Mouse (Mus musculus) cerebellum, adult (tissue): ENCODE results near the gene Fas.

ENCODE experiments used
- ATAC-seq: cut with Nextera tagmentation; 2 replicates; pipeline ENCODE4 v1.9.2; 2017; ENCODE audit warnings: mild to moderate bottlenecking, moderate library complexity, mixed read lengths; ENCODE audit not compliant: insufficient number of reproducible peaks, low FRiP score, low TSS enrichment

Fas gene

DNA sequence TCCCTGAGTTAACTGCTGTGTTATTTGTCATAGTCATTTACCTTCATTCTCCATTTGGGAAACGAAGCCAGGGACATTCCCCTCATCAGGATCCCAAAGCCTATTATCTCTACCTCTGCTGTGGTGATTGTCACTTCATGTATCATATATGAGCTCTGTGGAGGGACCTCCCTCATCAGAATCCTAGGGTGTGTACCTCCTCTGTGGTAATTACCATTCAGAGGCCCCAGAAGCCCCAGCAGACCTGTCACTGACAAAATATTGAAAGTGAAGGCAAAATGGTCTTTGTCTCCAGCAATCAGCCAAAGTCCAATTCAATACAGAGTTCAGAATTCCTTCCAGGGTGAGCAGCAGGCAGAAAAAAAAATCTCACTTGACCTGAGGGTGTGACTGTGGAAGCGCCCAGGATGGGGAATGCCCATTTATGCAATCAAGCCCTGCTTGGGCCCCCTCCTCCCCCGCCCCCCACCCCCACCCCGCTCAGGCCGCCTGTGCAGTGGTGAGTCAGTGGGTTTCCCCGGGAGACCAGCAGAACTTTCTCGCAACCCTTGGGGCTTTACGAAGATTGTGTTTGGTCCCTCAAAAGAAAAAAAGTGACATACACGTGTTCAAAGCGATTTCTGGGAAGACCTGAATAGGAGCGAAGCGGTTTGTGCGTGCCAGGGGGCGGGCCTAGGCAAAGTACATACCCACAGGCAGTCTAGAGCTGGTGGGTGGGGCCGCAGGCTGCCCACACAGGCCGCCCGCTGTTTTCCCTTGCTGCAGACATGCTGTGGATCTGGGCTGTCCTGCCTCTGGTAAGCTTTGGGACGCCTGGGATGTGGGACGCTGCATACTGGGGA lies at the start of gene Fas:
TSS of gene Fas (plus strand) at position 719 of the 842 bp plus-strand sequence.
- ATAC-seq, result no peak

DNA sequence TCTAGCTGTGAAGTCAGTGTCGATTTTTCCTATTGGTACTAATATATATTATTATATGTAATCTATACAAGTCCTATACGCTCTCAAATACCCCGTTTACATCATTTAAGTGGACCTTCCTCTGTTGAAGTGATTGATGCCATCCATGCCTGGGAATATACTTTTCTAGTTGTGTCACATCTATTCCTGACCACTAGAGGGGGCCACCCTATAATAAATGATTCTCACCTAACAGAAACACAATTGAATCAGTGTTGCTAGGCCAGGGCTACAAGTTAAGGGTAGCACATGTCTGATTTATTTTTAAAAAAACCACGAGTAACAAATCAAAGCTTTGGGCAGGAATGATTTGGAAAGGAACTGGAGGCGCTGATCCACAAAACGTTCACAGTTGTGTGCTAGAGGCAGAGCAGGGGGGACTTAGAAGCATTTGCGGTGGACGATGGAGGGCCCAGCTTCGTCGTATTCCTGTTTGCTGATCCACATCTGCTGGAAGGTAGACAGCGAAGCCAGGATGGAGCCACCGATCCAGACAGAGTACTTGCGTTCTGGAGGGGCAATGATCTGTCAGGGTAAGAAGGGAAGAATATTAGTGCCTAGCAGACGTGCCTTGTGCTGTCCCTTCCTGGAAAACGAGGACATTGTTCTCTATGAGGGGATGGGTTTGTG lies 49.1 kb upstream of the Fas start:
- ATAC-seq, result no peak

DNA sequence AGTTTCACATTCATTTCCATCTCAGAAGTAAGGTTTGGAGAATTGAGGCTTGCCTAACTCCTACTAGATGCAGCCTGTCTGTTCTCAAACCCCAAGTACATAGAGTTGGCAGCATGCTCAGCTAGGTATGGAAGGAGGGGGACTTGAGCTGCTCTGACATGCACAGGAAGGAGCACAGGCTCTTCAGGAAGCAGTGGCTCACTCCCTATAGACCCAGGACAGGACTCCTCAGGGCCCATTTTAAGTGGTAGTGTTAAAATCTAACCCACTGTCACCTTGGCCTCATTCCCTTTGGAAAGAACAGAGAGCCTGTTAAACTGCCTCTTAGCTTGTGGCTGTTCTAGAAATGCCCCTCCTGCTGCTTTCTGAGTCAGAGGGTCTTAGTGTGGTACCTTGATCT lies 47.5 kb upstream of the Fas start:
- no peak for ATAC-seq

DNA sequence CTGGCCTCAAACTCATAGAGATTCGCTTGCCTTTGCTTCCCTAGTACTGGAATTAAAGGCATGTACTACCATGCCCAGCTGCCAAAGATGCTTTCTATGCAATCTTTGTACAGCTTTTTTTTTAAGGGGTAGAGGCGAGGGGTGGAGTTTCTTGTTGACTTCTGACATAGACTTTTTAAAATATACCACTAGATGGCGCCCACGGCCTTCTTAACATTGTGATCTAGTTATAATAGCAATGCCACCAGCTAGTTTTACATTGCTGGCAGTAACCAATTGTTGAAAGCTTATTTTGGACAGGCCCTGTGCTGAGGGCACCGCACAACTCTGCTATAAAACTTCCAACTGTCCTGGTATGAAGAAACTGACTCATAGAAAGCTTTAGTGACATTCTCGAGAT lies 46.4 kb upstream of the Fas start:
- ATAC-seq, result peak; percentile 41; the same call in 1 of the 2 replicates

- ATAC-seq, result no peak
Observed at GRCm38 (mm10) chr19:34248558-34248957, 41.9 kb upstream of the Fas start.

DNA sequence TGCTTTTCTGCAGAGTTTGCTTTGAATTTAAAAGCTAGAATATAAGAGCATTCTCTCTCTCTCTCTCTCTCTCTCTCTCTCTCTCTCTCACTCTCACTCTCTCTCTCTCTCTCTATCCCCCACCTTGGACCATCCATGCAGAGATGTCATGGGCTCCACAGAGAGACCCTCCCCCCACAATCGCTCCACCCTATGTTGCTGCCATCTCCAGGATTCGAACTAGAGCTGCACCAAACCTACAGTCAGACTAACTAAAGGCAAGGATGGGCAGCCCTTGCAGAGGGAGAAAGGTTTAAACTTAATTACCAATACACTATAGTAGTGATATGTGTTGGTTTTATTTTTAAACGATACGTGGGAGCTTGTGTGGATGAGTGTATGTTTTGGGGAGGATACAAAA lies 39.8 kb upstream of the Fas start:
- ATAC-seq, result no peak

GRCm38 (mm10) chr19:34251900-34252299 lies 38.6 kb upstream of the Fas start:
- ATAC-seq, result no peak

- ATAC-seq, result no peak
Observed at GRCm38 (mm10) chr19:34252450-34252849, 38.0 kb upstream of the Fas start.

DNA sequence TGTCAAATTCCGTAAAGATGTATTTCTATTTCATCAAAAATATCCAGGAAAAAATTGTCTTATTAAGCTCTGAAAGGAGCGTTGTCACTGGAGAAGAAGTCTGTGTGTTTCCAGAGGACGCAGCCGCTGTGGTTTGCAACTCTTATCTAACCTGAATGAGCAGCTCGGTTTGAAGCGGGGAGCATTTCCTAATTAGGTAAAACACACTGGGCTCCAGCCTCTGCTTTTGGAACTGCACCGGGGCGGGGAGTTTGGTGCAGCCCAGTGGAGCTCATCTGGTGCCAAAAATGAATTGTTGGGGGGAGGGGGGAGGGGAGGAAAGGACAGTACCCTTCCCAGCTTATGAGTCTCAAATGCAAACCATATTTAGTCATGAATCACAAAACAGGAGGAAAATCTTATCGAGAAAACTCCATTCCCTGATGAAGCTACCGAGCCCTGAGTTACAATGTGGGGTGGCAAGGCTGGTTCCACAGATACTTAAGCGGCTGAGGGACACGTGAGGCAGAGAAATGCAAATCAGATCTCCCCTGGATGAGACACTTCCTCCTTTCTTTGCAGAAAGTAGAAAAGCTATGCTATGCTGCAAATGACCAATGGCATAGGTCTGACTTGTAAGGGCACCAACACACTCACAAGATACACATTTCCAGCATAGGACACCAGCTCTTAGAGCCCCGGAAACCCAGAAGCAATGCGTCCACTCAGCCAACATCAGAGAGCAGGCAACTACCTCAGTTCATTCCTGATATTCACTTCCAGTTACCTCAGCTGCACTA lies 36.2 kb upstream of the Fas start:
- ATAC-seq, result no peak

- no peak for ATAC-seq
Observed at GRCm38 (mm10) chr19:34254880-34255681, 35.4 kb upstream of the Fas start, which contains the start of gene Acta2. Gene Acta2 (minus strand): TSS chr19:34255590.

- no peak for ATAC-seq
Observed at GRCm38 (mm10) chr19:34256149-34256548, 34.3 kb upstream of the Fas start.

DNA sequence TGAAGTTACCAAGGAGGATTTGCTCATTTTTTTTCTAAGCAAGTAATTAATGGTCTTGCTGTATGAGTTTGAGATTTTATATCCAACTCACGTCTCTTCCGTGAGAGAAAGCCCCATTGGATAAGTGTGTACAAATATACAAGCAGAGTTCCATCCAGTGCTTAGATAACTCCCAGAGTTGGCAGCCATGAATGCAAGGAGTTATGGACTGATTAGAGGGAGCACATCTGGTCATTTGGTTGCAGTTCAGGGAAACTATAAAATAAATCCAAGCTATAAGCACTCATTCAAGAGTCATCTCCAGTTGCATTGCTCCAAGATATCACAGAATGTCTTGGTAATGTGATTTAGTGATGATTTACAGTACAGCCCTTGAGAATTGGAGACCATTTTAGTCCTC lies 33.5 kb upstream of the Fas start:
- ATAC-seq, result no peak

DNA sequence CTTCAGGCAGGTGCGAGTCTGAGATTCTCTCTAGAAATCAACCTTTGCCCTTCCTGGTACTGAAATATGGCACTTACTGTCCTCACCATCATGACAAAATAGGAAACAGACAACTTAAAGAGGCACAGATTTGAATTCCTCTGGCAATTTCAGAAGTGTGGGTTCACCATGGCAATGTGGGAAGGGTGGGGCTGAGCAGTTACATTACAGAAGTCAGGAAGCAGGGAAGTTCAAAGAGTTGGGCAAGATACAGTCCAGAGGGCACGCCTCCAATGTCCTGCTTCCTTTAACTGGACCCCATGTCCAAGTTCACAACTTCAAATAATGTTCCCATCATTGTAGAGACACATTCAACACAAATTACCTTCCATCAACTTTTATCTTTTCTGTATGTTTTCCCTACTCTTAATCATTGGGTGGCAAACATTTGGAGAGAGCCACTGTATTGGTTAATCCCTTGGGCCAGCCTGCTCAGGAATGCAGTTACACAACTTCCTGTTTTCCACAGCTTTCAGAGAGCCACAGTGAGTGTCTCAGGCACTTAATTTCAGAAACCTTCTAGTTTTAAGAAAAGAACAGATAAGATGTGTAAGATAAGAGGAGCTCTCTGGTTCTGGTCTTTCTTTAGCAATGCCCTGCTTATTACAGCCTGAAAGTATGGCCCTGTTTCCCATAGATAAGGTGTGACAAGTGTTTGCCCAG lies 28.0 kb upstream of the Fas start:
- no peak for ATAC-seq

DNA sequence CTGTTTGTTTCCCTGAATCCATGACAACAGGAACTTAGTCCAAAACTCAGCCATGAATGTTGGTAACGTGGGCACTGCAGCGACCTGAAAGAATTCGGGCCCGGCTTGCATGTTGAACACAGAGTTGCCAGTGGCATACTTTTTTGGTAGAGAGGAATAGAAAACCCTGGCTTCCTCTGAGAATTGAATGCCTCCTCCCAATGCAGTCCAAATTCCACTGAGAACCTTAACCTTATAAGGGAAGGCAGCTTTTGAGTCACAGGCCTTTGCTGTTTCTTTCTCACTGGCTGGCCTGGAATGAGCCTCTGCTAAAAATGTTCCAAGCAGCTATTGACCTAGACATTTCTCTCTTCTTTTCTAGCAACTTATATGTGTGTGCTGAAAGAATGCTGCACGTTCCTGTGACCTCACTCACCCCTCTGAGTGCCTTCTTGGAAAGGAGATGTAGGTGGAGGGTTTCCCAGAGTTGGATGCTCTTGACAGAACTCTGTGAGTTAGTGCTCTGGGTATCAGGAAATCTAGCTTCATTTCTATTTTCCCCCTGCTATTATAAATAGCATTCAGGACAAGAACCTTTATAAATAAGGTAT lies 24.8 kb upstream of the Fas start:
- no peak for ATAC-seq

DNA sequence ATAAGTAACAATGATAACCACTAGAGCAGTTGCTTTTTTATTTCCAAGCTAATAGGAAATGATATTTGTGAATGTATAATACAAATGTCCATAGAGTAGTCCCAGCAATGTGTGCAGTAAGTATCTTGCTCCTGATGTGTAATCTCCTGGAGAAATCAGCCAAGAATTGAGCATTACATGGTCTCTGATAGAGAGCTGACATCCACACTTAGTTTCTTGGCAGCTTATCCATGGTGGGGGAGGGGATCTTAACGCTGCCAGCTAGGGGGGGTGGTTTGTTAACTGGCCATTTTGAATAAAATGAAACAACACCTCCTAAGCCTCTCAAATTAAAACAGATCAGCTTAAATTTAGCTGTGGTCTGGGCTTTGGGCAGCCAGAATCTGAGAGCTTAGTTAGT lies 21.5 kb upstream of the Fas start:
- no peak for ATAC-seq

- no peak for ATAC-seq
Observed at GRCm38 (mm10) chr19:34270106-34270726, 20.2 kb upstream of the Fas start.

DNA sequence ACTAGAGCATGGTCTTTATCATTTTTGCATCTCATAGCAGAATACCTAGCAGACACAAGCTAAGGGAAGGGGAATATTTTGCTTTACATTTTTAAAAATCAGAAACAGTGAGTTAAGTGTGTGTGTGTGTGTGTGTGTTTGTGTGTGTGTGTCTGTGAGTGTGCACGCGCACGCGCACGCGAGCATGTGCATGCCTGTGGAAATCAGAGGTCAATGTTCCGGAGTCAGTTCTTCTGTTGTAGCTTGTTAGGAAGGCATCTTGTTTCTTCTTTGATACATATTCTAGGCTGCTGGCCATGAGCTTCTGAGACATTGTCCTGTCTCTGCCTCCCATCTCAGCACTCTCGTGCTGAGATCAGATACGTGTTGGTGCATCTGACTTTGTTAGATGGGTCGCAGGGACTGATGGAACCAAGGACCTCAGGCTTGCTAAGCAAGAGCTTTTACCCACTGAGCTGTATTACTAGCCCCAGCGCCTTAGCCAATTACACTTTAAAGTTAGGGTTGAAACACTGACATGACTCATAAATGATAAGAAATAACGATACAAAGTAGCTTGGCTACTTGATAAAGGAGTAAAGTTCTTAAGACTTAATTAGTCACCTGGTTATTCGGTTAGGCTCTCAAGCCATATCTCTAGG lies 19.5 kb upstream of the Fas start:
- ATAC-seq, result no peak

DNA sequence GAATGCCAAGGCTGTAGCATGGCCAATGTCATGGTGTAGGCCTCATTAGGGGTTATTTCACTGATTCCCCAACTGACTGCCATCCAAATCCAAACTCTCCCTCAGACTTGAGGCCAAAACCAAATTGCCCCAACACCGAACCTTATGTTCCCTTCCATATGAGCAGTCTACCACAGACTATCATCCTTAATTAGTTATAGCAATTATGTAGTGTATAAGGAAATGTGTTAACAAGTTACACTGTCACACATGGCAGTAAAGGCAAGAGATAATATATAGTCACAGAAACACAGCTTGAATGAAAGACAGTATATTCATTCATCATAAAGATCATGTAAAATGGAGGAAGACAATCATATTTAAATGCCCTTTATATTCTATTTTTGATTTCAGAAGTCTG lies 17.4 kb upstream of the Fas start:
- no peak for ATAC-seq
